Mouse (Mus musculus) midbrain, embryonic 14.5 days (tissue): ENCODE results near the gene Olfr453. TPM values are rescaled to one million over a fixed set of nuclear protein-coding genes. Genes with fewer than 3 reads are reported as not detected.

Experiments used
- polyA plus RNA-seq: library from polyadenylated mRNA; unstranded; fragments of >200 nt; fragmentation: Nextera tagmentation; extraction: Ambion mirVana; gene quantifications from 2 replicates; pipeline ENCODE4 v1.2.1, GENCODE M21; 2014

Olfr453 gene
- polyA plus RNA-seq, 1 experiment from 2014 or later: not detected

Other genes starting within 250 kb of the Olfr453 start
- gene Olfr455, start 191.8 kb upstream of the Olfr453 start, polyA plus RNA-seq: not detected in 2 replicates
- gene Tcaf3, start 141.7 kb upstream of the Olfr453 start, polyA plus RNA-seq: not detected in 2 replicates
- gene Tcaf2, start 94.1 kb upstream of the Olfr453 start, polyA plus RNA-seq: 0.46 and 0.93 TPM in 2 replicates
- 199 and 236 TPM in 2 replicates for gene Tcaf1, start 29.3 kb upstream of the Olfr453 start, polyA plus RNA-seq
- not detected in 2 replicates for gene Olfr38, start 17.0 kb downstream of the Olfr453 start, polyA plus RNA-seq
- gene Olfr452, start 45.7 kb downstream of the Olfr453 start, polyA plus RNA-seq: not detected in 2 replicates
- not detected in 2 replicates for gene Olfr450, start 72.6 kb downstream of the Olfr453 start, polyA plus RNA-seq
- not detected in 2 replicates for gene Olfr449, start 95.0 kb downstream of the Olfr453 start, polyA plus RNA-seq
- gene Olfr448, start 151.1 kb downstream of the Olfr453 start, polyA plus RNA-seq: not detected in 2 replicates
- not detected in 2 replicates for gene Olfr447, start 169.5 kb downstream of the Olfr453 start, polyA plus RNA-seq
- not detected in 2 replicates for gene Olfr446, start 182.0 kb downstream of the Olfr453 start, polyA plus RNA-seq
- not detected in 2 replicates for gene Olfr444, start 209.7 kb downstream of the Olfr453 start, polyA plus RNA-seq